Mouse (Mus musculus) kidney, embryonic 14.5 days (tissue): ENCODE measurements at regions not wholly inside any gene's neighbourhood (a gene's known extent, or its start where the extent isn't known, plus 50 kb on each side); places are given as distances from the start of the nearest gene placed in this dataset.

Source experiments
- ATAC-seq: fragments of 200-750 bp; cut with Nextera tagmentation; 2 replicates; pipeline ENCODE4 v1.8.0; 2017; ENCODE audit warnings: moderate number of reproducible peaks, mild to moderate bottlenecking, moderate TSS enrichment, moderate library complexity; ENCODE audit not compliant: low FRiP score, low TSS enrichment
- H3K27ac ChIP-seq: fragments of 300-500 bp; sonication (generic); 2 replicates; pipeline ENCODE4 v1.5.1; 2014; ENCODE audit warnings: low read depth, mild to moderate bottlenecking, low read length, moderate library complexity, mixed read lengths
- H3K27me3 ChIP-seq: fragments of 300-500 bp; sonication (generic); 2 replicates; pipeline ENCODE4 v1.6.1; 2014; ENCODE audit warnings: mild to moderate bottlenecking, low read length; ENCODE audit not compliant: control insufficient read depth, insufficient read depth
- H3K36me3 ChIP-seq: fragments of 300-500 bp; sonication (generic); 2 replicates; pipeline ENCODE4 v1.6.1; 2014; ENCODE audit warnings: low read length, mixed read lengths; ENCODE audit not compliant: control insufficient read depth, insufficient read depth
- H3K4me1 ChIP-seq: fragments of 300-500 bp; sonication (generic); 2 replicates; pipeline ENCODE4 v1.6.1; 2014; ENCODE audit warnings: low read length, mixed read lengths; ENCODE audit not compliant: control insufficient read depth, insufficient read depth
- H3K4me2 ChIP-seq: fragments of 300-500 bp; sonication (generic); replicated peaks from 2 replicates; pipeline ENCODE4 v1.6.1; 2014; ENCODE audit warnings: low read depth, mild to moderate bottlenecking, low read length
- H3K4me3 ChIP-seq: fragments of 300-500 bp; sonication (generic); 2 replicates; pipeline ENCODE4 v1.5.1; 2014; ENCODE audit warnings: mild to moderate bottlenecking, low read length
- H3K9ac ChIP-seq: fragments of 300-500 bp; sonication (generic); 2 replicates; pipeline ENCODE4 v1.6.1; 2014; ENCODE audit warnings: low read depth, mild to moderate bottlenecking, low read length, moderate library complexity
- H3K9me3 ChIP-seq: fragments of 300-500 bp; sonication (generic); 2 replicates; pipeline ENCODE4 v1.6.1; 2016; ENCODE audit warnings: low read length; ENCODE audit not compliant: control insufficient read depth
- WGBS: fragments of 180-500 bp; shearing (Covaris S2); extraction: QIAGEN DNeasy Blood & Tissue Kit; methylation state at CpG from one replicate; pipeline ENCODE4 v1.1.7; 2014; 5-methylcytosine and 5-hydroxymethylcytosine counted together

DNA sequence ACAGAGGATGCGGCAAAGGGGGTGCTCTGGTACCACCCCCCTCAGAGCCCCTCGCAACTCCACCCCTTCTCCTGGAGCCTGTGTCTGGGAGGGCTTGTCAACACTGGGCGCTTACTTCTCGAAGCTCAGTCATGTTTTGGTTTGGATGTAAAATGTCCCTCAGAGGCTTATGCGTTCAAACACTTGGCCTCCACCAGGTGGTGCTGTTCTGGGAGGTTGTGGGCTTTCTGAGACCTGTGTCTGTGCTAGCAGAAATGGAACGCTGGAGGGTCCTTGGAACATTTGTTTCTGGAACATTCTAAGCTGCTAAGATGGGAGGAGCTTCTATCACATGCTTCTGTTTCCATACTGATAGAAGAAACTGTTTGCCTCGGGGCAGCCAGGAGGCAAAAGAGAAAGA lies 102.6 kb upstream of the Klf13 start:
- Histone ChIP-seq H3K4me1 (no peaks in the 10 kb centered on the region), H3K27ac (no peak overlapping the region), H3K4me2 (no peak overlapping the region), H3K9ac (no peak overlapping the region), H3K27me3 (no peaks in the 10 kb centered on the region), H3K9me3 (0 out of 2 replicates have a peak, but pooled peaks cover 3% of the 10 kb centered on the region), H3K4me3 (no peak overlapping the region), H3K36me3 (no peaks in the 10 kb centered on the region)
- 90% methylated on average over 7 of the region's 7 CpGs for WGBS
- ATAC-seq, result no peak

DNA sequence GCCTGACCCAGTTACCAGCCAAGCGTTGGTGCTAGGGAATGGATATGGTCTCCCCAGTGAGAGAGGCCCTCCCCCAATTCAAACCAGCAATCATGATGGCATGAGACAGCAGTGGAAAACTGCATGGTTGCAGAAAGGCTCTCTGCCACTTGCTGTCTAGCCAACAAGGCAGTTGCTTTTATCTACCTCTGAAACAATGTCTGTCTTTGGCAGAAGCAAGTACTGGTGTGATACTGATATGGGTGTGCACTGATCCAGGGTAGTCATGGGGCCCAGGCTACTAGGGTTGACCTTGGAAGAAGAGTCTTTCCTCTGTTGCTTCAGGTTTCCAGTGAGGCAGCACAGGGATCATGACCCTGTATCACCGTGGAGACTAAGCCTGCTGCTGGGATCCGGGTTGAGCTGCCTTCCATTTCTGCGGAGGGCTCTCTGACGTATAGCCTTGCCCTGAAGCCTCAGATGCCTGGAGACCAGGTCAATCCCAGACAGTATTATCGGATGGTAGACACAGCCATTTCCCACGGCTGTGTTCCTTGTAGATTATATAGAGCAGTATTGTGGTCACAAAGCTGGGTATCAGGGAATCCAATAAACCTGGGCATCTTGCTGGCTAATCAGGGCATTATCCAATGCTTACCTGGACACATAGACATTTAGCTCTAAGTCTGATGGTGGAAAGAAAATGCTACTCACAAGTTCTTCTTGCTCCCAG lies 101.5 kb upstream of the Klf13 start:
- Histone ChIP-seq H3K9me3 (0 out of 2 replicates have a peak, but pooled peaks cover 3% of the 10 kb centered on the region), H3K27ac (no peak overlapping the region), H3K36me3 (no peaks in the 10 kb centered on the region), H3K27me3 (no peaks in the 10 kb centered on the region), H3K4me1 (no peaks in the 10 kb centered on the region), H3K4me2 (no peak overlapping the region), H3K9ac (no peak overlapping the region; the same call in 1 of the 2 replicates), H3K4me3 (no peak overlapping the region)
- ATAC-seq, result no peak
- WGBS, result 59% methylated on average over 7 of the region's 7 CpGs

DNA sequence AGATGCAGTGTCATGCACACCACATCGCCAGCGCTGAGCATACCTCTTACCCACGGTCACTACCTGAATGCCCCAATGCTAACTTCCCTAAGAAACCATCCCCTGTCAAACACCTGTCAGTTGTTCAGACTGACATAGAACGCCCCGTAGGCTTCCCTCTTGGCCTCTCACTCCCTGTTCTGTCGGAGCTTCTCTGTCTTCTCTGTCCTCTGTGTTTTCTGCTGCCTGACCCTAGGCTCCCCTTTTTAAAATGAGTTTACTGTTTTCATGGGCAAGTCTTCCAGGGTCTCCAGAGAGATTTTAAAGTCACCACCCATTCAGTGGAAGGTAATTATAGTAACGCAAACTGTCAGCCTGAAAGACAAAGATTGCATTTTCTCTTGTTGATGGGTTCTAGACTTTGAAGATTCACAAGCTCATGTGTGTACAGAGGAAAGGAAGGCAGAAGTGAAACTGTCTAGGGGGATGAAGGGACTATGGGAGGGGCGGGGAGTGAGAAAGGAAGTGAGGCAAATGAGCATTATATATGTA lies 99.1 kb upstream of the Klf13 start:
- Histone ChIP-seq H3K9me3 (0 out of 2 replicates have a peak, but pooled peaks cover 3% of the 10 kb centered on the region), H3K9ac (no peak overlapping the region), H3K4me3 (no peak overlapping the region), H3K27ac (no peak overlapping the region), H3K36me3 (no peaks in the 10 kb centered on the region), H3K4me1 (0 out of 2 replicates have a peak, but pooled peaks cover 2% of the 10 kb centered on the region), H3K4me2 (no peak overlapping the region), H3K27me3 (no peaks in the 10 kb centered on the region)
- 83% methylated on average over 8 of the region's 8 CpGs for WGBS
- no peak for ATAC-seq

DNA sequence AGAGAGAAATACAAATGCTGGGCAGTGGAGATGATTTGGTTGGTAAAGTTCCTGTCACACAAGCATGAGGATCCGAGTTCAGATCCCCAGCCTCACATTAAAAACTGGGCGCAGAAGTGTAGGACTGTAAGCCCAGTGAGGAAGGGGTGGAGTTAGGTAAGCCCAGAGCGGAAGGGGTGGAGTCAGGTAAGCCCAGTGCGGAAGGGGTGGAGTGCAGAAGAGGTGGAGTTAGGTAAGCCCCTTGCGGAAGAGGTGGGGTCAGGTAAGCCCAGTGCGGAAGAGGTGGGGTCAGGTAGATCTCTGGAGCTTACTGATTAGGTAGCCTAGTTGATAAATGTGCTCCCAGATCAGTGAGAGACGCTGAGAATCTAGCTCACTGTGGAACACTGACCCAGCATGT lies 97.4 kb upstream of the Klf13 start:
- Histone ChIP-seq H3K9ac (no peak overlapping the region), H3K36me3 (no peaks in the 10 kb centered on the region), H3K4me2 (no peak overlapping the region), H3K9me3 (0 out of 2 replicates have a peak, but pooled peaks cover 1% of the 10 kb centered on the region), H3K27me3 (no peaks in the 10 kb centered on the region), H3K27ac (no peak overlapping the region), H3K4me3 (no peak overlapping the region), H3K4me1 (0 out of 2 replicates have a peak, but pooled peaks cover 2% of the 10 kb centered on the region)
- no peak for ATAC-seq
- 90% methylated on average over 7 of the region's 7 CpGs for WGBS

DNA sequence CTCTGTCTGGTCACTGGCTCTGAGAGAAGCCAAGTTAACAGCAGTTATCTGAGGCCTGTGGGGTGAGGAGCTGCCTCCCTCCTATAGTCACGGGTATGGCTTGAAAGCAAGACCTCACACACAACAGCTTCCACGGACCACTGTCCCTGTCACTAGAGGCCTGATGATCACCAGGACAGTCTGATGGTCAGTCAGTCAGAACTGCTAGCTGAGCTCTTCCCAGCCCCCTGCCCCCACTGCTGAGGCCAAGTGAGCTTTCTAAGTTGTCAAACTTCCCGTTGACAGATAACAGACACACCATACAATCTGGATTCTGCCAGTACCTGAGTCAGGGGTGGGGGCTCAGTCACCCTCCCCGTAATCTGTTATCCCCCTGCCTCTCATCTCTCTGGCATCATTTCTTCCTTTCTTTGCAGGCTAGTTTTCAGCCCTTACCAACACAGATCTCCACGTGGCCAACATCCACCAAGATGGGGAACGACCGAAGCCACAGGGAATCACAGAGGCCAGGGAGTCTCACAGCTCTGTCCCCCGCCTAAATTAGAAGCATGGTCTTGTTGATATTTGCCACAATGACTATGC lies 96.4 kb upstream of the Klf13 start:
- WGBS, result 83% methylated on average over 8 of the region's 8 CpGs
- Histone ChIP-seq H3K27ac (no peak overlapping the region), H3K36me3 (no peaks in the 10 kb centered on the region), H3K9ac (no peak overlapping the region), H3K4me1 (0 out of 2 replicates have a peak, but pooled peaks cover 2% of the 10 kb centered on the region), H3K4me2 (no peak overlapping the region), H3K9me3 (no peaks in the 10 kb centered on the region), H3K27me3 (no peaks in the 10 kb centered on the region), H3K4me3 (no peak overlapping the region)
- no peak for ATAC-seq

DNA sequence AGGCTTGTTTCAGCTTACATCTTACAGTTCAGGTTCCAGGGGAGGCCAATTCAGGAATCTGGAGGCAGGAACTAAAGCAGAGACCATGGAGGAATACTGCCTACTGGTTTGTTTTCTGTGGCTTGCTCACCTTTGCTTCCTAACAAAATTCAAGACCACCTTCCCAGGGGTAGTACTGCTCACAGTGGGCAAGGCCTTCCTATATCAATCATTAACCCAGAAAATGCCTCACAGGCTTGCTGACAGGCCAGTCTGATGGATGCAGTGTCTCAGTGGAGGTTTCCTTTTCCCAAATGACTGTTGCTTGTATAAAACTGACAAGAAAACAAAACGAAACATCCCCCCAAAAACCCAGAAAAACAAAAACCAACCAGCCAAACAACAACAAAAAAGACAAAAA lies 95.8 kb upstream of the Klf13 start:
- H3K36me3 ChIP-seq, result no peaks in the 10 kb centered on the region
- WGBS, result 76% methylated on average over 1 of the region's 1 CpGs
- no peak overlapping the region for H3K4me3 ChIP-seq
- H3K4me1 ChIP-seq, result 0 out of 2 replicates have a peak, but pooled peaks cover 2% of the 10 kb centered on the region
- 0 out of 2 replicates have a peak, but pooled peaks have one; percentile 4 for ATAC-seq
- H3K27me3 ChIP-seq, result no peaks in the 10 kb centered on the region
- no peak overlapping the region for H3K4me2 ChIP-seq
- H3K9me3 ChIP-seq, result no peaks in the 10 kb centered on the region
- no peak overlapping the region for H3K9ac ChIP-seq
- no peak overlapping the region for H3K27ac ChIP-seq

DNA sequence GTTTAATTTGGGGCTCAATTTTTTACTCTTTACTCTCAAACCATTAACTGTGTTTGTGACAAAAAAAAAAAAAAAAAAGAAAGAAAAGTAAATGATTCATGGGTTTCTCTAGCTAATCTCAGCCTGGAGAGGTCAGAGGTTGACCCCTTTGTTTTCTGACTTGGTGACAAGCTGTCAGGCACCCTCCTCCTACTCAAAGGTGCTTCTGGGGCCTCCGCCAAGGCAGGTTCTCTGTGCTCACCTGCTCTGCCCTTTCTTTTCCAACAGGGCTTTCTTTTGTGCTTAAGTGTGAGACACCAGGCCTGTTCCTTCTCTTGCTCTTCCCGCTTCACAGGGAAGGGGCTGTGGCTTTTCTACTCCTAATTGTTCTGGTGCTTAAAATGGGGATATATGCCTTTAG lies 94.7 kb upstream of the Klf13 start:
- 0 out of 2 replicates have a peak, but pooled peaks cover 2% of the 10 kb centered on the region for H3K4me1 ChIP-seq
- H3K36me3 ChIP-seq, result no peaks in the 10 kb centered on the region
- H3K27me3 ChIP-seq, result no peaks in the 10 kb centered on the region
- no peak for ATAC-seq
- H3K9me3 ChIP-seq, result no peaks in the 10 kb centered on the region
- WGBS, result 50% methylated on average over 2 of the region's 2 CpGs
- H3K4me3 ChIP-seq, result no peak overlapping the region
- H3K4me2 ChIP-seq, result no peak overlapping the region
- H3K27ac ChIP-seq, result no peak overlapping the region
- H3K9ac ChIP-seq, result no peak overlapping the region

DNA sequence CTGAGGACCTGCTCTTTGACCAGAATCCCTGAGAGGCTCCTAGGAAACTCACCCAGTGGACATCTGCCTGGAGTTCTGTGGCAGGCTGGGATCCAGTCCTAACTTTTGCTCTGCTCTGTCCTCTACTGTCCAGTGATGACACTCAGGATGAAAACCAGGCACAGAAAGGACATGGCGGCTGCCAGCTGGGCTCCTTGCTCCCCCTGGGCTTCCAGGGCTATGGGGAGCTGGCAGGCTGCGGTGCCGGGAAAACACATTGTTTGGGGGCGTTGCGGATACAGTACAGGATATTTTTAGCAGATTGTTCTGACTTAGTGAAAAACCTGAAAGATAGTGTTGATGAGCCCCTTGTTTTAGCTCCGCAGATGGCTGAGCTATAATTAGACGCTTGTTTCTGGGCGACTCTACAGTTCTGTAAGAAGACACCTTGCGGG lies 94.2 kb upstream of the Klf13 start:
- no peak overlapping the region for H3K9ac ChIP-seq
- no peaks in the 10 kb centered on the region for H3K36me3 ChIP-seq
- H3K9me3 ChIP-seq, result no peaks in the 10 kb centered on the region
- no peaks in the 10 kb centered on the region for H3K27me3 ChIP-seq
- WGBS, result 68% methylated on average over 9 of the region's 9 CpGs
- no peak overlapping the region for H3K4me3 ChIP-seq
- no peak overlapping the region for H3K27ac ChIP-seq
- ATAC-seq, result no peak
- H3K4me2 ChIP-seq, result no peak overlapping the region
- 0 out of 2 replicates have a peak, but pooled peaks cover 2% of the 10 kb centered on the region for H3K4me1 ChIP-seq

DNA sequence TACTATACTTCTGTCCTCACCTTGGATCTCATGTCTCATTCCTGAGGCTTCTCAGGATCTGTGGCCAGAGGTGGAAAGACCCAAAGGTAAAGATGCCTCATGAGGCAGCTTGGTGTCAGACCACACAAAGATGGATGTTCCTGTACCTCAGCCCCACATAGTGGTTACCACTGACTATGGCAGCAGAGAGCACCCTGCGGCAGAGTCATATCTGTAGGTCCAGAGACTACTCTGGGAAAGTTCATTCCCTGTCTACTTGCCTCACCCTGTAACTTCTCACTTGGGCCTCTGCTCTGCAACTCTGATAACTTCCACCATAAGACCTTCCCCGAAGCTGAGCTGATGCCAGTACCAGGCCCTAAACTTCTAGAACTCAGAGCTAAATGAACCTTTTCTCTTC lies 91.9 kb upstream of the Klf13 start:
- ATAC-seq, result no peak
- no peaks in the 10 kb centered on the region for H3K27me3 ChIP-seq
- H3K4me1 ChIP-seq, result 0 out of 2 replicates have a peak, but pooled peaks cover 2% of the 10 kb centered on the region
- no peaks in the 10 kb centered on the region for H3K9me3 ChIP-seq
- H3K36me3 ChIP-seq, result no peaks in the 10 kb centered on the region
- H3K4me2 ChIP-seq, result no peak overlapping the region
- no peak overlapping the region for H3K4me3 ChIP-seq
- WGBS, result 95% methylated on average over 2 of the region's 2 CpGs
- no peak overlapping the region for H3K9ac ChIP-seq
- H3K27ac ChIP-seq, result no peak overlapping the region
